Mouse (Mus musculus) heart, embryonic 12.5 days (tissue): Measurements from ENCODE around the gene Rnf123. TPM values are rescaled to one million over a fixed set of nuclear protein-coding genes. Genes with fewer than 3 reads are reported as not detected.
"Not testable (repeated sequence)": the region's sequence is repeated elsewhere in the genome, so short reads cannot be mapped to it uniquely, and the experiment has no call there.

Experiments
- ATAC-seq: fragments of 200-750 bp; cut with Nextera tagmentation; 2 replicates; pipeline ENCODE4 v1.8.0; 2017; ENCODE audit warnings: moderate TSS enrichment, moderate library complexity; ENCODE audit not compliant: insufficient number of reproducible peaks, low FRiP score
- H3K27ac ChIP-seq: fragments of 300-500 bp; sonication (generic); 2 replicates; pipeline ENCODE4 v1.5.1; 2016; ENCODE audit warnings: mild to moderate bottlenecking, moderate library complexity; ENCODE audit not compliant: poor library complexity, severe bottlenecking
- H3K27me3 ChIP-seq: fragments of 300-500 bp; sonication (generic); replicated peaks from 2 replicates; pipeline ENCODE4 v1.6.1; 2016; ENCODE audit warnings: mild to moderate bottlenecking, moderate library complexity
- H3K36me3 ChIP-seq: fragments of 300-500 bp; sonication (generic); 2 replicates; pipeline ENCODE4 v1.6.1; 2016; ENCODE audit warnings: mild to moderate bottlenecking, moderate library complexity
- H3K4me1 ChIP-seq: fragments of 300-500 bp; sonication (generic); replicated peaks from 2 replicates; pipeline ENCODE4 v1.6.1; 2016; ENCODE audit warnings: mild to moderate bottlenecking
- H3K4me2 ChIP-seq: fragments of 300-500 bp; sonication (generic); 2 replicates; pipeline ENCODE4 v1.6.1; 2016; ENCODE audit warnings: mild to moderate bottlenecking, moderate library complexity
- H3K4me3 ChIP-seq: fragments of 300-500 bp; sonication (generic); 2 replicates; pipeline ENCODE4 v1.5.1; 2016; ENCODE audit warnings: mild to moderate bottlenecking
- H3K9ac ChIP-seq: fragments of 300-500 bp; sonication (generic); 2 replicates; pipeline ENCODE4 v1.6.1; 2016; ENCODE audit warnings: mild to moderate bottlenecking, moderate library complexity
- H3K9me3 ChIP-seq: fragments of 300-500 bp; sonication (generic); replicated peaks from 2 replicates; pipeline ENCODE4 v1.6.1; 2016; ENCODE audit warnings: mild to moderate bottlenecking, moderate library complexity
- WGBS: fragments of 180-500 bp; shearing (Covaris S2); methylation state at CpG from one replicate; pipeline ENCODE4 v1.1.7; 2016; 5-methylcytosine and 5-hydroxymethylcytosine counted together
- polyA plus RNA-seq: library from polyadenylated mRNA; unstranded; fragments of >200 nt; fragmentation: Nextera tagmentation; extraction: Ambion mirVana; gene quantifications from 2 replicates; pipeline ENCODE4 v1.2.1, GENCODE M21; 2016

The Rnf123 gene
- polyA plus RNA-seq, 1 experiment from 2014 or later: 32.8 TPM

DNA sequence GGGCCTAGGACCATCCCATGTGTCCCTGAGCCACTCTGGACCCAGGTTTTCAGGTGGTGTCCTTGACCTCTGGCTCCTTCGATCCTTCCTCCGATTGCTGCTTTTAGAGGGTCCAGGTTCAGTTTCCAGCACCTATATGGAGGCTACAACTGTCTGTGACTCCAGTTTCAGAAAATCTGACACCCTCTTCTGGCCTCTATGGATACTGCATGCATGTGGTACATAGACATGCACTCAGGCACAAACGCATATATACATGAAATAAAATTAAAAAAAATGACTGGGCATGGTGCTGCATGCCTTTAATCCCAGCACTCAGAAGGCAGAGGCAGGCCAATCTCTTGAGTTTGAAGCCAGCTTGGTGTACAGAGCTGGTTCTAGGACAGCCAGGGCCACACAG, 55.3 kb downstream of the Rnf123 start:
- 95% methylated on average over 3 of the region's 3 CpGs for WGBS
- H3K36me3 ChIP-seq: peaks cover 61% of the 10 kb centered on the region
- no peaks in the 10 kb centered on the region for H3K4me1 ChIP-seq
- no peak overlapping the region for H3K4me3 ChIP-seq
- ATAC-seq: no peak
- no peak overlapping the region for H3K4me2 ChIP-seq
- peaks cover 5% of the 10 kb centered on the region for H3K9me3 ChIP-seq
- H3K27me3 ChIP-seq: no peaks in the 10 kb centered on the region
- no peak overlapping the region for H3K27ac ChIP-seq
- H3K9ac ChIP-seq: no peak overlapping the region

DNA sequence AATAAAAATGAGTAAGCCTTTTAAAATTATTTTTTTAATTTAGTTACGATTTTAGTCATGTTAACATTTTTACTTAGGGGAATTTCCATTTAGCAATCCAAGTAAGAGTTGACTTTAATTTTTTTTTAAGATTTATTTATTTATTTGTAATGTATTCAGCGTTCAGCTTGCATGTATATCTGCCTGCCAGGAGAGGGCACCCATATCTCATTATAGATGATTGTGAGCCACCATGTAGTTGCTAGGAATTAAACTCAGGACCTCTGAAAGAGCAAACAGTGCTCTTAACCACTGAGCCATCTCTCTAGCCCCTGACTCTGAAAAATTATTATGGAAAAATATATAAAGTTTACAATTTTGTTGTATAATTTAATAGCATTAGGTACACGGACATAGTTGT, 56.6 kb downstream of the Rnf123 start:
- no peak for ATAC-seq

DNA sequence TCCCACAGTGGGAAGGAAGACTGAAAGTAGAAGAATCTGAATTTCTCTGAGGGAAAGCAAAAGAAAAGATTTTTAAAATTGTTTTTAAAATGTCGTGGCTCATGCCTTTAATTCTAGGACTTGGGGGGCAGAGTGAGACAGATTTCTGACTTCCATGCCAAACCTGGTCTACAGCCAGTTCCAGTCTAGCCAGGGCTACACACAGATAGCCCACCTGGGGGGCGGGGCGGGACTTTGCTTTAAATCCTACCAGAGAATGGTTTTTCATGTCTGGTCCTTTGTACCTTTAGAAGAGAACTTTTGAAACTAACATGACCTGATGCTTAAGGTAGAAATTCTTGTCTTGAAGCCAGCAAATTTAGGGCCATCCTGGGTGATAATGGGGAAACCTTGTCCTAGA, 59.9 kb downstream of the Rnf123 start:
- Histone ChIP-seq H3K4me1 (peaks cover 16% of the 10 kb centered on the region), H3K27me3 (no peaks in the 10 kb centered on the region), H3K9ac (no peak overlapping the region), H3K27ac (no peak overlapping the region), H3K4me2 (no peak overlapping the region), H3K9me3 (peaks cover 5% of the 10 kb centered on the region), H3K4me3 (no peak overlapping the region), H3K36me3 (peaks cover 41% of the 10 kb centered on the region)
- WGBS: 85% methylated on average over 3 of the region's 3 CpGs
- ATAC-seq: no peak

More for the DNA sequence above, 56.6 kb downstream of the Rnf123 start:
- Histone ChIP-seq H3K9me3 (peaks cover 5% of the 10 kb centered on the region), H3K4me1 (peaks cover 6% of the 10 kb centered on the region), H3K27me3 (no peaks in the 10 kb centered on the region), H3K4me3 (no peak overlapping the region), H3K27ac (no peak overlapping the region), H3K36me3 (peaks cover 50% of the 10 kb centered on the region), H3K4me2 (no peak overlapping the region), H3K9ac (no peak overlapping the region)
- 92% methylated on average over 3 of the region's 3 CpGs for WGBS

DNA sequence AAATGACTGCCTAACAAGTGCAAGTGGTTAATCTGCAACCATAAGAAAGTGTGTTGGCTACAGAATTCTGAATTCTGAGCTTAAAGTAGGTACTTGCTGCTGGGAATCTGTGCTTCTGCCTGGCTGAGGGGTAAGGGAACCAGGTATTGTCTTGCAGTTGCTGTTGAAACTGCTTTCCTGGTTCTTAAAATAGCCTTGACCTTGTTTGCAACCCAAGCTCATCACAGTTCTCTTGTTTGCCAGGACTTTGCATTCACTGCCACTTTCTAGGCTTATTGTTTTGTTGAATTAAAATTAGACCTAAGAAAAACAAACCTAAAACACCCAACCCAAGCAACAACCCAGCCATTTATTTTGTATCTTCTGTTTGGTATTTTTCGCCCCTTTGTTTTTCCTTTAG, 62.4 kb downstream of the Rnf123 start:
- no peak overlapping the region for H3K9ac ChIP-seq
- H3K27me3 ChIP-seq: no peaks in the 10 kb centered on the region
- H3K36me3 ChIP-seq: peaks cover 27% of the 10 kb centered on the region
- WGBS: 92% methylated on average over 1 of the region's 1 CpGs
- H3K27ac ChIP-seq: peak overlapping the region; percentile 18; the same call in 1 of the 2 replicates
- peak overlapping the region; percentile 24 for H3K4me2 ChIP-seq
- no peaks in the 10 kb centered on the region for H3K9me3 ChIP-seq
- ATAC-seq: no peak
- H3K4me3 ChIP-seq: no peak overlapping the region
- H3K4me1 ChIP-seq: peaks cover 16% of the 10 kb centered on the region

DNA sequence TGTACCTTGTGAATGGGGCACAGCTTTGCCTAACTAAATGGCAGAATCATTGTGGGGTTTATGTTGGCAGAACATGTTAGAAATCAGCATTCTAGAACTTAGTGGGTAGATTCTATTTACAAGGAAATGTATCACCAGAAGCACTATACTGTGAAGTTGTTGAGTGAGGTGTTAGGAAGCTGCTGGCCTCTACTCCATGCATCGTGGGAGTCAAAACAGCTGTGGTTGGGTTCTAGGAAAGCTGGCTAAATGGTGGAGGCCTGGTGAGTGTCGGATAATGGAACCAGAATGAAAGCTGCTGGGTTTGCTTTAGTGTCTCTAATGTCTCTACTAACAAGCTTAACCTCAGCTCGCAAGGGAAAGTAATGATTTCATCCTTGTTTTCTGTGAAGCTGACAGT, 66.0 kb downstream of the Rnf123 start:
- H3K9ac ChIP-seq: no peak overlapping the region
- peaks cover 18% of the 10 kb centered on the region; the same call in 1 of the 2 replicates for H3K36me3 ChIP-seq
- WGBS: 79% methylated on average over 3 of the region's 3 CpGs
- peaks cover 18% of the 10 kb centered on the region for H3K4me1 ChIP-seq
- H3K9me3 ChIP-seq: no peaks in the 10 kb centered on the region
- H3K4me3 ChIP-seq: no peak overlapping the region
- no peak for ATAC-seq
- no peak overlapping the region for H3K4me2 ChIP-seq
- H3K27ac ChIP-seq: no peak overlapping the region
- no peaks in the 10 kb centered on the region for H3K27me3 ChIP-seq

DNA sequence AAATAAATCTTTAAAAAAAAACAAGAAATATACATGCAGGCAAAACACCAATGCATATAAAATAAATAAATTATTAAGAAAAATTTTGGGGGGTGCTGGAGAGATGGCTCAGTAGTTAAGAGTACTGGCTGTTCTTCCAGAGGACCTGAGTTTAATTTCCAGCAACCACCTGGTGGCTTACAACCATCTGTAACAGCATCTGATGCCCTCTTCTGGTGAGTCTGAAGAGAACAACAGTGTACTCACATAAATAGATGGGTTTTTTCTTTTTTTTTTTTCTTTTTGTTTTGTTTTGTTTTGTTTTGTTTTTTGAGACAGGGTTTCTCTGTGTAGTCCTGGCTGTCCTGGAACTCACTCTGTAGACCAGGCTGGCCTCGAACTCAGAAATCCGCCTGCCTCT, 69.6 kb downstream of the Rnf123 start:
- H3K27ac ChIP-seq, H3K9ac ChIP-seq, ATAC-seq, H3K4me1 ChIP-seq, H3K4me3 ChIP-seq, H3K4me2 ChIP-seq, H3K27me3 ChIP-seq, H3K9me3 ChIP-seq: not testable (repeated sequence)
- peaks cover 18% of the 10 kb centered on the region; the same call in 1 of the 2 replicates for H3K36me3 ChIP-seq
- WGBS: 97% methylated on average over 2 of the region's 2 CpGs

DNA sequence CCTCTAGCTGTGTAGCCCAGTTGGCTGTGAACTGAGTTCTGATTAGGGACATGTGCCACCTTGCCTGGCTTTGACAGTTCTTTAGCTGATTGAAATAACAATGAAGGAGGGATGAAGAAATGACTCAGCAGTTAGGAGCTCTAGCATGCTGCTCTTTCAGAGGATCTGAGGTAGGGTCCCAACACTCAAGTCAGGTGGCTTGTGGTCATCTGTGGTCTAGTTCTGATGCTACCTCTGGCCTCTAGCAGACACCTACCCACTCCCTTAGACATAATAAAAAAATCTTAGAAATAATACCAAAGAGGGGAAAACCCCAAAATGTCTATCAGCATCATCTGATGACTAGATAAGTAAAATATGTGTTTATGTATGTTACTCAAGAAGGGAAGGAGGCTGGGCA, 72.8 kb downstream of the Rnf123 start:
- Histone ChIP-seq H3K4me1 (peaks cover 14% of the 10 kb centered on the region), H3K36me3 (peaks cover 12% of the 10 kb centered on the region; the same call in 1 of the 2 replicates), H3K9me3 (no peaks in the 10 kb centered on the region), H3K9ac (no peak overlapping the region), H3K27ac (no peak overlapping the region), H3K4me2 (no peak overlapping the region), H3K27me3 (no peaks in the 10 kb centered on the region), H3K4me3 (no peak overlapping the region)
- ATAC-seq: no peak

DNA sequence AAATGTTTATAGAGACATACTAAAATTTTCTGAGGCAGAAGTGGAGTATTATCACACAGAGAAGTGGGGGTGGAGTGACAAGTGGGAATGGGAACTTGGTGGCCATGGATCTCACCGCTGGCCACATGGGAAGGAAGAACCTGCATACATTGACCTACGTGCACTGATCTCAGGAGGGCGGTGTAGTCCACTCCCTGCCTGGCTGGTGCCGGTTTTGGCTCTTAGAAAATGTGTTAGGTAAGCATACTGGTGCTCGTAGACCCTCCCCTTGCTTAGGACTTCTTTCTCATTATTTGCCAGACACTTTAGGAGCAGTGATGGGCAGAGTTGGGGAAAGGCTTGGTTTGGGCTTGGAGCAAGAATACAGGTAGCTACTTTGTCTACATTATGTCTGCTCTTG, 75.1 kb downstream of the Rnf123 start:
- no peak for ATAC-seq
- H3K9me3 ChIP-seq: no peaks in the 10 kb centered on the region
- H3K9ac ChIP-seq: 0 out of 2 replicates have a peak overlapping the region, but pooled peaks have one; percentile 41
- no peak overlapping the region for H3K4me3 ChIP-seq
- H3K36me3 ChIP-seq: peaks cover 11% of the 10 kb centered on the region; the same call in 1 of the 2 replicates
- H3K4me2 ChIP-seq: no peak overlapping the region
- H3K27me3 ChIP-seq: no peaks in the 10 kb centered on the region
- H3K27ac ChIP-seq: no peak overlapping the region
- 92% methylated on average over 5 of the region's 5 CpGs for WGBS
- H3K4me1 ChIP-seq: peaks cover 30% of the 10 kb centered on the region

DNA sequence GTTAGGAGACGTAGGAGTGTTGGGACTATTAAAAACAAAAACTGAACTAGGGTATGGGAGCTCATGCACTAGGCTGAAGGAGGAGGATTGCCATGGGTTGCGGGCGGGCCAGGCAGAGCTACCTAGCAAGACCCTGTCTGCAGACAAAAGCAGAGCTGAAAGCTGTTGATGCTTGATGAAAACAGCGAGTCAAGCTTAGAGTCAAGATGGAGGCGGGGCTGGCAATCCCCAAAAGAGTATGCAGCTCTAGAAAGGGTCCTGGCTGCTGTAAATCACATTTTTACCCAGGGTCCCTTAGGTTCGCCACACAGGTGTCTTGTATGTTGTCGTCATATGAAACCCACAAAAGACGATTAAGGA, 79.6 kb downstream of the Rnf123 start:
- Histone ChIP-seq H3K4me1 (peaks cover 31% of the 10 kb centered on the region), H3K9ac (peak overlapping the region; percentile 98), H3K27me3 (0 out of 2 replicates have a peak, but pooled peaks cover 3% of the 10 kb centered on the region), H3K4me2 (peak overlapping the region; percentile 83), H3K36me3 (0 out of 2 replicates have a peak, but pooled peaks cover 3% of the 10 kb centered on the region), H3K4me3 (peak overlapping the region; percentile 97), H3K27ac (peak overlapping the region; percentile 97), H3K9me3 (no peaks in the 10 kb centered on the region)
- ATAC-seq: no peak
- WGBS: 23% methylated on average over 8 of the region's 8 CpGs

DNA sequence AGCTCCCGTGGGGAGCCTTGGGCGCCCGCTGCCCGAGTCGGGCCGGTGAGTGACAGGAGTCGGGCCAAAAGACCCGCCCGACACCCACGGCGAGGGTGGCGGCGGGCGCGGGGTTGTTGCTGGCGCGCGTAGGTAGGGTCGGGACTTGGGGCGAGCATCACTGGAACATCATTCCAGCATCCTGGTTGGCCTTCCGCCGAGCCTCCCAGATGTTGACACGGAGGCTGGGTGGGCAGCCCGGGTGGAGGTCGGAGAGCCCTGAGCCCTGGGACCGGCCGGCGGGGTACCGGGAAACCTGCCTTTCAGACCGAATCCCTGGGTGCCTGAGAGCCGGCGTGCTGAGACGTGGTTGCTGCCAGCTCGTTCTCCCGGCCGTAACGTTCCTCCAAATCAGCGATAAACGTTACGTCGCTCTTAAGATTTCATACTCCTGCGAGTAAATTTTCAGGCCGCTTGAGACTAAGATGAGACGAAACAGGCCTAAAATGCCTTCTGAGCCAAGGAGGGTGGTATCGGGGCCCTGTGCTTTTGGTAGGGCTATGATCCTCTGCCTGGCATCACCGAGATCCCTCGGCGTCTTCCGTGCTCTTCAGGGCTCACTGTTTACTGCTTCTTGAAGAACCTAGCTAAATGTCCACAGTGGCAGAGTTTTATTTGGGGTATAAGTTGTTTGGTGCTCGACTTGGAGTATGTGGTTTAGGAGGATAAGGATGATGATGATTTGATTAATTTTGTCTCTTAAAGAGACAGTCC, 80.2 kb downstream of the Rnf123 start:
- Histone ChIP-seq H3K4me1 (peaks cover 25% of the 10 kb centered on the region), H3K4me2 (peak overlapping the region; percentile 83), H3K4me3 (peak overlapping the region; percentile 97), H3K27me3 (0 out of 2 replicates have a peak, but pooled peaks cover 3% of the 10 kb centered on the region), H3K9ac (peak overlapping the region; percentile 98), H3K9me3 (no peaks in the 10 kb centered on the region), H3K36me3 (0 out of 2 replicates have a peak, but pooled peaks cover 3% of the 10 kb centered on the region), H3K27ac (peak overlapping the region; percentile 97)
- under 1% methylated on average over 50 of the region's 50 CpGs for WGBS
- peak; percentile 53 for ATAC-seq

DNA sequence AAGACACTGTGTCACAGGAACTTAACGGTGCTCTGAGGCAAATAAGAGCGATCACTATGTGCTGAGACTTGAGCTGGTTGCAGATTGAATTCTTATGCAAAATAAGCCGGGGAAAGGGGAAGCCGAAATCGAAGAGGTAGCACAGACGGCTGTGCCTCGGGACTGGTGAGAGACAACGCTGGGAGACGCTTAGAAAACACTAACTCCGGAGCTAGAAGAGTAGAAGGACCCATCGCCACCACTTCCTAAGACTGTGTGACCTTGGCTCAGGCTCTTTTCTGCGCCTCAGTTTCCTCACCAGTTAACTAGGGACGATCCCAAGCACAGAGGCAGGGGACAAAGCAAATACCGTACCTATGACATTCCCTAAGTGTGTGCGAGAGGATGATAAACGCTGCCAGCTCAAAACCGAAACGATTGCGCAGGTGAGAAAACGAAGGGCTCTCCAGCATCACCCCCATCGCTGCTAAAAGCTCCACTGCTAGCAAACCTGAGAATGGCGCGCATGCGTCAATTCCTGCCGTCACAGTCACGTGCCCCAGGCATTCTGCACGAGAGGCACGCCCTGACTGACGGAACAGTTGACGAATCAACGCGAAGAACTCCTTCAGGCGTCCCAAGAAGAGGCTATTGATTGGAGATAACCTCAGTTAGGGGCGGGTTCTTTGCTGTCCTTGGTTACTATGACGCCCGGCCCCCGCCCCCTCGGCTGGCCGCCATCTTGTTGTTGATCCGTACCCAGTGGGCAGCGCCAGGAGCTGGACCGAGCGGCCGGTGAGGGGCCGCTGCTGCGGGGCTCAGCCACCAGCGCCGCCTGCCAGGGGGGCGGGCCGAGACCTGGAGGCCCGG, 81.0 kb downstream of the Rnf123 start, which contains the start of gene Ip6k1:
Gene Ip6k1 (plus strand): TSS at position 580 of the 849 bp plus-strand sequence.
- ATAC-seq: peak; percentile 98
- H3K4me3 ChIP-seq: peak within 1 kb of the TSS; percentile 97
- 0 out of 2 replicates have a peak, but pooled peaks cover 3% of the 10 kb centered on the region for H3K27me3 ChIP-seq
- under 1% methylated on average over 51 of the region's 51 CpGs for WGBS
- peak within 1 kb of the TSS; percentile 98 for H3K9ac ChIP-seq
- H3K4me1 ChIP-seq: peaks cover 25% of the 10 kb centered on the region
- H3K36me3 ChIP-seq: 0 out of 2 replicates have a peak, but pooled peaks cover 3% of the 10 kb centered on the region
- no peaks in the 10 kb centered on the region for H3K9me3 ChIP-seq
- H3K27ac ChIP-seq: peak within 1 kb of the TSS; percentile 97
- H3K4me2 ChIP-seq: peak within 1 kb of the TSS; percentile 83
